Mouse (Mus musculus) retina, postnatal 1 day (tissue): ENCODE results near the gene Gm1140.
"Not testable (repeated sequence)": the region's sequence is repeated elsewhere in the genome, so short reads cannot be mapped to it uniquely, and the experiment has no call there.

Experiments used
- DNase-seq: peaks from one replicate; pipeline ENCODE4 v3.0.0-alpha.2; 2012

Gene Gm1140

DNA sequence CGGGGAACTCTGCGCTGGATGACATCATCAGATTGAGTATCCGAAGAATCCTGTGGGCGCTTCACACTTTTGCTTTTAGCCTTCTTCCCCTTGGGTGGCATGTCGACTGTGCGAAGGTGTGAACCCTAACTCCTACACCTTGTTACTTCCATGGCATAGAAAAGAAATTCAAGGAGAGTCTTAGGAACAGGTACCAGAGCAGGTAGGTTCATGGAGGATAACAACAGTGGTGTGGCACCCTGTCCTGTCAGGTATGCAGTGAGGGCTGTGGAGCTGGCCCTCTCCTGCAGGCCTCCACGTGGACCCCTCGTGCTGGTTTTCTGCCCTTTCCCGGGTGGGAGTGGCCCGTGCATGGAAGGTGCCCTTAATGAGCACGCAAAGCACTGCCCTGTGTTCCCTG lies at the start of gene Gm1140:
Gene Gm1140, minus strand, starts transcription at position 101 of the 400 bp plus-strand sequence.
- not testable (repeated sequence) for DNase-seq

DNA sequence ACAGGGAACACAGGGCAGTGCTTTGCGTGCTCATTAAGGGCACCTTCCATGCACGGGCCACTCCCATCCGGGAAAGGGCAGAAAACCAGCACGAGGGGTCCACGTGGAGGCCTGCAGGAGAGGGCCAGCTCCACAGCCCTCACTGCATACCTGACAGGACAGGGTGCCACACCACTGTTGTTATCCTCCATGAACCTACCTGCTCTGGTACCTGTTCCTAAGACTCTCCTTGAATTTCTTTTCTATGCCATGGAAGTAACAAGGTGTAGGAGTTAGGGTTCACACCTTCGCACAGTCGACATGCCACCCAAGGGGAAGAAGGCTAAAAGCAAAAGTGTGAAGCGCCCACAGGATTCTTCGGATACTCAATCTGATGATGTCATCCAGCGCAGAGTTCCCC lies 2.0 kb upstream of the Gm1140 start, which contains the start of gene Gm14692:
Gene Gm14692, plus strand, starts transcription at position 301 of the 400 bp plus-strand sequence.
- DNase-seq = not testable (repeated sequence)
